Mouse (Mus musculus) left cerebral cortex, adult 2 months (tissue): ENCODE measurements around the gene Cdkn2d. TPM values are rescaled to one million over a fixed set of nuclear protein-coding genes. Genes with fewer than 3 reads are reported as not detected.
A peak's percentile ranks its signal among the peaks of the same experiment; 100 is the strongest.
"Not testable (repeated sequence)": the region's sequence is repeated elsewhere in the genome, so short reads cannot be mapped to it uniquely, and the experiment has no call there.

Experiments
- DNase-seq, 2 experiments: peaks; one replicate each; pipeline ENCODE4 v3.0.0; 2021 to 2022; ENCODE audit warnings: low spot score in 2 of 2, mixed read lengths in 1 of 2; ENCODE audit errors: extremely low spot score in 1 of 2
- H3K27ac ChIP-seq: fragments of 200-600 bp; 2 replicates; pipeline ENCODE4 v1.8.1; 2022
- H3K4me3 ChIP-seq: fragments of 200-600 bp; 2 replicates; pipeline ENCODE4 v1.8.1; 2022
- CTCF ChIP-seq: fragments of 200-600 bp; IDR thresholded peaks from 2 replicates; pipeline ENCODE4 v1.8.1; 2022; ENCODE audit warnings: antibody characterized with exemption, mild to moderate bottlenecking, moderate library complexity
- intact Hi-C: fragments of 180-260 bp; cut with DNase I; formaldehyde crosslinking; loops from one replicate; pipeline ENCODE4 v1.15.1; 2025
- total RNA-seq, 2 experiments: library from RNA; stranded (reverse); gene quantifications; 2 replicates each; pipeline ENCODE4 v1.2.3; 2021

The Cdkn2d gene
- total RNA-seq, 2 experiments from 2014 or later, result 47.9 to 54.6 TPM

GRCm38 (mm10) chr9:21273094-21273493 lies 18.1 kb downstream of the Cdkn2d start:
- H3K27ac ChIP-seq, result no peak overlapping the region
- no peak for TF ChIP-seq CTCF
- DNase-seq, result no peak
- H3K4me3 ChIP-seq, result no peak overlapping the region
- intact Hi-C loops, result no loop called here

GRCm38 (mm10) chr9:21272391-21272790 lies 18.8 kb downstream of the Cdkn2d start:
- no peak for DNase-seq
- TF ChIP-seq CTCF, result no peak
- Histone ChIP-seq H3K27ac (no peak overlapping the region), H3K4me3 (no peak overlapping the region)
- intact Hi-C loops, result no loop called here

GRCm38 (mm10) chr9:21269590-21269989 lies 21.6 kb downstream of the Cdkn2d start:
- H3K4me3 ChIP-seq, intact Hi-C loops, DNase-seq, H3K27ac ChIP-seq: not testable (repeated sequence)

GRCm38 (mm10) chr9:21268305-21268704 lies 22.9 kb downstream of the Cdkn2d start:
- no peak for DNase-seq
- Histone ChIP-seq H3K27ac (no peak overlapping the region), H3K4me3 (no peak overlapping the region)
- intact Hi-C loops, result no loop called here
- TF ChIP-seq CTCF, result no peak

- TF ChIP-seq CTCF, result no peak; the same call in 1 of the 2 replicates
- H3K27ac ChIP-seq, result no peak overlapping the region
- intact Hi-C loops, result no loop called here
- H3K4me3 ChIP-seq, result no peak overlapping the region
- DNase-seq, result no peak
Observed at GRCm38 (mm10) chr9:21266889-21267288, 24.3 kb downstream of the Cdkn2d start.

GRCm38 (mm10) chr9:21265611-21266010 lies 25.6 kb downstream of the Cdkn2d start:
- H3K4me3 ChIP-seq, result peak overlapping the region; percentile 89
- intact Hi-C loops, result loop anchor here (1.0 kb wide), 2 partner anchors 26 to 55 kb away; partner anchors contain the start of genes Cdkn2d and Slc44a2
- no peak for DNase-seq
- no peak for TF ChIP-seq CTCF
- H3K27ac ChIP-seq, result peak overlapping the region; percentile 92

GRCm38 (mm10) chr9:21265000-21265561 lies 26.1 kb downstream of the Cdkn2d start, which contains the start of gene Atg4d:
Gene Atg4d (plus strand): TSS chr9:21265293.
- Histone ChIP-seq H3K4me3 (peak within 1 kb of the TSS; percentile 89), H3K27ac (peak within 1 kb of the TSS; percentile 92)
- peak; percentile 93 to 97 for DNase-seq
- no peak for TF ChIP-seq CTCF
- intact Hi-C loops, result loop anchor here (1.0 kb wide), 2 partner anchors 26 to 55 kb away; partner anchors contain the start of genes Cdkn2d and Slc44a2

- TF ChIP-seq CTCF, result no peak
- Histone ChIP-seq H3K4me3 (peak overlapping the region; percentile 89), H3K27ac (peak overlapping the region; percentile 87)
- DNase-seq, result no peak
- intact Hi-C loops, result no loop called here
Observed at GRCm38 (mm10) chr9:21264272-21264999, 26.8 kb downstream of the Cdkn2d start.

- intact Hi-C loops, result no loop called here
- TF ChIP-seq CTCF, result no peak
Observed at GRCm38 (mm10) chr9:21261831-21262230, 29.4 kb downstream of the Cdkn2d start.

GRCm38 (mm10) chr9:21260491-21261040 lies 30.6 kb downstream of the Cdkn2d start:
- Histone ChIP-seq H3K4me3 (no peak overlapping the region), H3K27ac (no peak overlapping the region)
- no peak for TF ChIP-seq CTCF
- intact Hi-C loops, result no loop called here
- DNase-seq, result no peak

More at GRCm38 (mm10) chr9:21261831-21262230, 29.4 kb downstream of the Cdkn2d start:
- H3K4me3 ChIP-seq, result no peak overlapping the region
- no peak overlapping the region for H3K27ac ChIP-seq
- DNase-seq, result no peak

- H3K4me3 ChIP-seq, DNase-seq, intact Hi-C loops, H3K27ac ChIP-seq: not testable (repeated sequence)
Observed at GRCm38 (mm10) chr9:21256349-21256748, 34.9 kb downstream of the Cdkn2d start.

GRCm38 (mm10) chr9:21254690-21255089 lies 36.5 kb downstream of the Cdkn2d start:
- DNase-seq, result no peak
- TF ChIP-seq CTCF, result no peak
- intact Hi-C loops, result loop anchor here (5.0 kb wide), 1 partner anchor 83 kb away; no protein-coding TSS in a partner anchor
- Histone ChIP-seq H3K4me3 (no peak overlapping the region), H3K27ac (no peak overlapping the region)
